Mouse (Mus musculus) limb, embryonic 13.5 days (tissue): ENCODE data around the gene Aifm2. TPM values are rescaled to one million over a fixed set of nuclear protein-coding genes. Genes with fewer than 3 reads are reported as not detected.

ENCODE experiments used
- ATAC-seq: fragments of 200-750 bp; cut with Nextera tagmentation; 2 replicates; pipeline ENCODE4 v1.8.0; 2017; ENCODE audit warnings: low read depth, moderate number of reproducible peaks, moderate TSS enrichment; ENCODE audit not compliant: low FRiP score
- H3K27ac ChIP-seq: fragments of 300-500 bp; sonication (generic); 2 replicates; pipeline ENCODE4 v1.5.1; 2015; ENCODE audit warnings: inconsistent platforms, mild to moderate bottlenecking, moderate library complexity
- H3K27me3 ChIP-seq: fragments of 300-500 bp; sonication (generic); 2 replicates; pipeline ENCODE4 v1.6.1; 2015; ENCODE audit warnings: mild to moderate bottlenecking, inconsistent platforms
- H3K36me3 ChIP-seq: fragments of 300-500 bp; sonication (generic); 2 replicates; pipeline ENCODE4 v1.6.1; 2015; ENCODE audit warnings: inconsistent platforms, mild to moderate bottlenecking, moderate library complexity
- H3K4me1 ChIP-seq: fragments of 300-500 bp; sonication (generic); 2 replicates; pipeline ENCODE4 v1.6.1; 2015; ENCODE audit warnings: inconsistent platforms
- H3K4me2 ChIP-seq: fragments of 300-500 bp; sonication (generic); replicated peaks from 2 replicates; pipeline ENCODE4 v1.6.1; 2015; ENCODE audit warnings: inconsistent platforms, mild to moderate bottlenecking, moderate library complexity
- H3K4me3 ChIP-seq: fragments of 300-500 bp; sonication (generic); 2 replicates; pipeline ENCODE4 v1.5.1; 2015; ENCODE audit warnings: moderate library complexity, mild to moderate bottlenecking, inconsistent platforms
- H3K9ac ChIP-seq: fragments of 300-500 bp; sonication (generic); 2 replicates; pipeline ENCODE4 v1.6.1; 2015; ENCODE audit warnings: mild to moderate bottlenecking, inconsistent platforms
- H3K9me3 ChIP-seq: fragments of 300-500 bp; sonication (generic); 2 replicates; pipeline ENCODE4 v1.6.1; 2016; ENCODE audit warnings: inconsistent platforms
- WGBS: fragments of 180-500 bp; shearing (Covaris S2); methylation state at CpG from one replicate; pipeline ENCODE4 v1.1.7; 2015; 5-methylcytosine and 5-hydroxymethylcytosine counted together
- polyA plus RNA-seq: library from polyadenylated mRNA; unstranded; fragments of >200 nt; fragmentation: Nextera tagmentation; extraction: Ambion mirVana; gene quantifications from 2 replicates; pipeline ENCODE4 v1.2.1, GENCODE M21; 2015

Aifm2 gene
- polyA plus RNA-seq, 1 experiment from 2014 or later: 15.9 TPM

GRCm38 (mm10) chr10:61722215-61722614 is 7.2 kb downstream of the Aifm2 start:
- no peak for ATAC-seq
- Histone ChIP-seq H3K36me3 (peaks cover 3% of the 10 kb centered on the region; the same call in 1 of the 2 replicates), H3K27ac (no peak overlapping the region), H3K9me3 (no peaks in the 10 kb centered on the region), H3K4me3 (no peak overlapping the region), H3K27me3 (no peaks in the 10 kb centered on the region), H3K9ac (no peak overlapping the region), H3K4me1 (no peaks in the 10 kb centered on the region), H3K4me2 (no peak overlapping the region)
- 79% methylated on average over 3 of the region's 3 CpGs for WGBS

GRCm38 (mm10) chr10:61723271-61723670 is 8.2 kb downstream of the Aifm2 start:
- Histone ChIP-seq H3K9me3 (no peaks in the 10 kb centered on the region), H3K27me3 (no peaks in the 10 kb centered on the region), H3K9ac (no peak overlapping the region), H3K36me3 (peaks cover 9% of the 10 kb centered on the region; the same call in 1 of the 2 replicates), H3K4me2 (no peak overlapping the region), H3K4me3 (no peak overlapping the region), H3K4me1 (no peaks in the 10 kb centered on the region), H3K27ac (no peak overlapping the region)
- ATAC-seq: no peak
- WGBS: 71% methylated on average over 6 of the region's 6 CpGs

- Histone ChIP-seq H3K9ac (no peak overlapping the region), H3K9me3 (no peaks in the 10 kb centered on the region; the same call in 1 of the 2 replicates), H3K4me2 (no peak overlapping the region), H3K4me1 (no peaks in the 10 kb centered on the region), H3K27me3 (no peaks in the 10 kb centered on the region), H3K36me3 (peaks cover 23% of the 10 kb centered on the region), H3K27ac (no peak overlapping the region), H3K4me3 (no peak overlapping the region)
- ATAC-seq: no peak
- WGBS: 38% methylated on average over 11 of the region's 11 CpGs
Observed at GRCm38 (mm10) chr10:61729181-61729580, 14.1 kb downstream of the Aifm2 start.

DNA sequence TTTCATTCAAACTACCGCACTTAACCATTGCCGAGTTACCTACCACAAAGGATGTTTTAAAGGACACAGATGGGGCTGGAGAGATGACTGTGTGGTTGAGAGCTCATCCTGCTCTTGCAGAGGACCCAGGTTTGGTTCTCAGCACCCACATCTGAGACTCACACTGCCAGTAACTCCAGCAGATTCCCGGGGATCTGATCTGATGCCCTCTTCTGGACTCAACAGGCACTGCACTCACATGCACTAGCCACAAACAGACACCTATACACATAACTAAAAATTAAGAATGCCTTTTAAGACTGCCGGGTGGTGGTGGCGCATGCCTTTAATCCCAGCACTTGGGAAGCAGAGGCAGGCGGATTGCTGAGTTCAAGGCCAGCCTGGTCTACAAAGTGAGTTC is 15.1 kb downstream of the Aifm2 start:
- ATAC-seq: no peak
- H3K9me3 ChIP-seq: no peaks in the 10 kb centered on the region; the same call in 1 of the 2 replicates
- no peaks in the 10 kb centered on the region for H3K27me3 ChIP-seq
- no peak overlapping the region for H3K9ac ChIP-seq
- H3K27ac ChIP-seq: no peak overlapping the region
- peaks cover 23% of the 10 kb centered on the region for H3K36me3 ChIP-seq
- no peak overlapping the region for H3K4me3 ChIP-seq
- H3K4me2 ChIP-seq: no peak overlapping the region
- WGBS: 95% methylated on average over 6 of the region's 6 CpGs
- no peaks in the 10 kb centered on the region for H3K4me1 ChIP-seq

DNA sequence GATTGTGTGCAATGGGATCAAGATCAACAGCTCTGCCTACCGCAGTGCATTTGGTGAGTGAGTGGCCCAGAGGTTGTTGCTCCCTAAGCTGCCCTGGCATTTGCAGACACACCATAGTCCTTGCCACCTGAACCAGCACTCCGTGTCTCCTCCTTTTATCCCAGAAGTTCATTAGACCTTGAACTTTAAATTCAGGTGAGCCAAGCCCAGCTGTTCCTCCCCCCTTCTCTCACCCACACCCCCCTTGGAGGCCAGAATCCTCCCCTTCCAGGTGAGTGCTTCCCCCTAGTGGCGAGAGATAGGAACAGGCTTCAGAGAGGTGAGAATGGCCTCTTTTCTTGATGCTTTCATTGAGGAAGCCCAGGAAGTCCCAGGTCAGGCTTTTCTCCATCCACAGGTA is 19.3 kb downstream of the Aifm2 start:
- no peak for ATAC-seq
- Histone ChIP-seq H3K36me3 (peaks cover 39% of the 10 kb centered on the region), H3K4me3 (no peak overlapping the region), H3K9ac (no peak overlapping the region), H3K27me3 (no peaks in the 10 kb centered on the region), H3K9me3 (no peaks in the 10 kb centered on the region; the same call in 1 of the 2 replicates), H3K4me1 (no peaks in the 10 kb centered on the region), H3K27ac (no peak overlapping the region), H3K4me2 (no peak overlapping the region)
- WGBS: 52% methylated on average over 3 of the region's 3 CpGs

DNA sequence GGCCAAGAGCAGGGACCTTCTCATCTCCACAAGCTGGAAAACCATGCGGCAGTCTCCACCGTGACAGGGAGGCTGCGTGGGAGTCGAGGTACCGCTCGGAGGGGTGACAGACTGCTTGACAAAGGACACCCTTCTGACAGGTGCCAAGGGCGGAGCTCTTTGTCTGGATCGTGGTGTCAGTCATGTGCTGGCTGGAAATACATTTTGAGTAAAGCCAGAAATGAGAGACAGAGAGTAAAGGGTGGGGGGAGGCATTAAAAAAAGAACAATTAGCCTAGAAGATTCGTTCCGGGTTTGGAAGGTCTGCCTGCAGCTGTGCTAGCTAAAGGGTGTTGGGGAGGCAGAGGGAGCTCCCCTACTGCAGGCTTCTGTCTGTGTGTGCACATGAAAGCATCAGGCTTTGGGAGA is 21.6 kb downstream of the Aifm2 start:
- no peak overlapping the region; the same call in 1 of the 2 replicates for H3K27ac ChIP-seq
- peaks cover 54% of the 10 kb centered on the region for H3K36me3 ChIP-seq
- H3K9me3 ChIP-seq: no peaks in the 10 kb centered on the region
- H3K9ac ChIP-seq: no peak overlapping the region
- no peaks in the 10 kb centered on the region for H3K4me1 ChIP-seq
- H3K4me3 ChIP-seq: no peak overlapping the region
- 73% methylated on average over 10 of the region's 10 CpGs for WGBS
- no peaks in the 10 kb centered on the region for H3K27me3 ChIP-seq
- no peak overlapping the region for H3K4me2 ChIP-seq
- ATAC-seq: no peak

GRCm38 (mm10) chr10:61737537-61737936 is 22.5 kb downstream of the Aifm2 start:
- H3K27ac ChIP-seq: no peak overlapping the region
- no peak overlapping the region for H3K9ac ChIP-seq
- H3K4me1 ChIP-seq: no peaks in the 10 kb centered on the region
- no peak overlapping the region for H3K4me2 ChIP-seq
- 65% methylated on average over 1 of the region's 1 CpGs for WGBS
- no peak overlapping the region for H3K4me3 ChIP-seq
- no peaks in the 10 kb centered on the region for H3K27me3 ChIP-seq
- H3K36me3 ChIP-seq: peaks cover 62% of the 10 kb centered on the region
- 0 out of 2 replicates have a peak, but pooled peaks have one; percentile 45 for ATAC-seq
- no peaks in the 10 kb centered on the region for H3K9me3 ChIP-seq

GRCm38 (mm10) chr10:61738126-61738525 is 23.1 kb downstream of the Aifm2 start:
- H3K36me3 ChIP-seq: peaks cover 68% of the 10 kb centered on the region
- 92% methylated on average over 4 of the region's 4 CpGs for WGBS
- H3K4me3 ChIP-seq: no peak overlapping the region
- H3K27ac ChIP-seq: no peak overlapping the region
- no peak for ATAC-seq
- H3K4me2 ChIP-seq: no peak overlapping the region
- H3K9ac ChIP-seq: no peak overlapping the region
- H3K27me3 ChIP-seq: no peaks in the 10 kb centered on the region
- H3K9me3 ChIP-seq: no peaks in the 10 kb centered on the region
- H3K4me1 ChIP-seq: no peaks in the 10 kb centered on the region

GRCm38 (mm10) chr10:61741306-61741705 is 26.2 kb downstream of the Aifm2 start:
- no peak overlapping the region for H3K9ac ChIP-seq
- no peak overlapping the region for H3K27ac ChIP-seq
- peaks cover 100% of the 10 kb centered on the region for H3K36me3 ChIP-seq
- H3K4me3 ChIP-seq: no peak overlapping the region
- no peaks in the 10 kb centered on the region for H3K27me3 ChIP-seq
- H3K4me2 ChIP-seq: no peak overlapping the region
- no peaks in the 10 kb centered on the region for H3K4me1 ChIP-seq
- 82% methylated on average over 1 of the region's 1 CpGs for WGBS
- peaks cover 8% of the 10 kb centered on the region; the same call in 1 of the 2 replicates for H3K9me3 ChIP-seq
- ATAC-seq: no peak

GRCm38 (mm10) chr10:61741873-61742272 is 26.8 kb downstream of the Aifm2 start:
- H3K4me3 ChIP-seq: no peak overlapping the region
- WGBS: 87% methylated on average over 4 of the region's 4 CpGs
- no peaks in the 10 kb centered on the region for H3K4me1 ChIP-seq
- H3K9ac ChIP-seq: no peak overlapping the region
- H3K27ac ChIP-seq: no peak overlapping the region
- H3K4me2 ChIP-seq: no peak overlapping the region
- peaks cover 100% of the 10 kb centered on the region for H3K36me3 ChIP-seq
- H3K9me3 ChIP-seq: peaks cover 11% of the 10 kb centered on the region; the same call in 1 of the 2 replicates
- no peaks in the 10 kb centered on the region for H3K27me3 ChIP-seq
- no peak for ATAC-seq

DNA sequence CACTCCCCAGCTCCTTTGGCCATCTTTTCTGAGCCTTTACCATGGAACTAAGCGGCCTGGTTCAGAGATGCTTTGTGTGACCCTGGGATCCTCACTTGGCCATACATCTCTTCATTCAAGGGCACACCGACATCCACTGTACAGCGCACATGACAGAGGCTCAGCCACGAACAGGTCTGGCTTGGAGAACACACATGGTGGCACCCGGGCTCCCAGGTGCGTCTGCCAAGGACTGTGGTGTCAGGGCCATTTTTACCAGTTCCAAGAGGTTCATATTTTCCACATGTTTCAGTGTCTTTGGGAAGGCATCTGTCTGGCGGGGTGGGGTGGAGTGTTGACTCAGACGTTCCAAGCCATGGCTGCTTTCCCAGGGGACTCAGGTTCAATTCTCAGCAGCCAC is 27.3 kb downstream of the Aifm2 start:
- Histone ChIP-seq H3K27ac (no peak overlapping the region), H3K4me3 (no peak overlapping the region), H3K9ac (no peak overlapping the region), H3K27me3 (no peaks in the 10 kb centered on the region), H3K4me1 (no peaks in the 10 kb centered on the region), H3K9me3 (peaks cover 11% of the 10 kb centered on the region; the same call in 1 of the 2 replicates), H3K4me2 (no peak overlapping the region), H3K36me3 (peaks cover 100% of the 10 kb centered on the region)
- 93% methylated on average over 8 of the region's 8 CpGs for WGBS
- ATAC-seq: no peak

- no peak overlapping the region for H3K27ac ChIP-seq
Observed at GRCm38 (mm10) chr10:61745133-61745532, 30.1 kb downstream of the Aifm2 start.

GRCm38 (mm10) chr10:61747302-61747701 is 32.2 kb downstream of the Aifm2 start:
- WGBS: 95% methylated on average over 13 of the region's 13 CpGs
- Histone ChIP-seq H3K27me3 (no peaks in the 10 kb centered on the region), H3K9ac (no peak overlapping the region), H3K4me1 (no peaks in the 10 kb centered on the region), H3K36me3 (peaks cover 98% of the 10 kb centered on the region), H3K4me2 (no peak overlapping the region), H3K9me3 (peaks cover 11% of the 10 kb centered on the region; the same call in 1 of the 2 replicates), H3K27ac (no peak overlapping the region), H3K4me3 (no peak overlapping the region)
- no peak for ATAC-seq

More at GRCm38 (mm10) chr10:61745133-61745532, 30.1 kb downstream of the Aifm2 start:
- no peak overlapping the region for H3K9ac ChIP-seq
- 92% methylated on average over 4 of the region's 4 CpGs for WGBS
- no peaks in the 10 kb centered on the region for H3K4me1 ChIP-seq
- H3K27me3 ChIP-seq: no peaks in the 10 kb centered on the region
- H3K9me3 ChIP-seq: peaks cover 11% of the 10 kb centered on the region; the same call in 1 of the 2 replicates
- ATAC-seq: no peak
- peaks cover 98% of the 10 kb centered on the region for H3K36me3 ChIP-seq
- H3K4me3 ChIP-seq: no peak overlapping the region
- no peak overlapping the region for H3K4me2 ChIP-seq
